Mouse (Mus musculus) intestine, postnatal 0 days (tissue): ENCODE results near the gene Plxnb3. TPM values are rescaled to one million over a fixed set of nuclear protein-coding genes. Genes with fewer than 3 reads are reported as not detected.

Experiments used
- ATAC-seq: fragments of 200-750 bp; cut with Nextera tagmentation; 2 replicates; pipeline ENCODE4 v1.8.0; 2017; ENCODE audit warnings: mild to moderate bottlenecking, moderate TSS enrichment, moderate library complexity
- H3K27ac ChIP-seq: fragments of 300-500 bp; sonication (generic); 2 replicates; pipeline ENCODE4 v1.5.1; 2014; ENCODE audit warnings: mild to moderate bottlenecking, low read depth, low read length, moderate library complexity
- H3K27me3 ChIP-seq: fragments of 300-500 bp; sonication (generic); replicated peaks from 2 replicates; pipeline ENCODE4 v1.6.1; 2014; ENCODE audit warnings: low read length, mixed read lengths; ENCODE audit not compliant: control insufficient read depth, insufficient read depth
- H3K36me3 ChIP-seq: fragments of 300-500 bp; sonication (generic); 2 replicates; pipeline ENCODE4 v1.6.1; 2014; ENCODE audit warnings: mild to moderate bottlenecking, moderate library complexity; ENCODE audit not compliant: control insufficient read depth, insufficient read depth
- H3K4me1 ChIP-seq: fragments of 300-500 bp; sonication (generic); replicated peaks from 2 replicates; pipeline ENCODE4 v1.6.1; 2014; ENCODE audit warnings: antibody characterized with exemption, low read length, mixed read lengths; ENCODE audit not compliant: control insufficient read depth, insufficient read depth
- H3K4me2 ChIP-seq: fragments of 300-500 bp; sonication (generic); replicated peaks from 2 replicates; pipeline ENCODE4 v1.6.1; 2014; ENCODE audit warnings: low read depth, mild to moderate bottlenecking, moderate library complexity
- H3K4me3 ChIP-seq: fragments of 300-500 bp; sonication (generic); 2 replicates; pipeline ENCODE4 v1.5.1; 2014; ENCODE audit warnings: low read depth, low read length
- H3K9ac ChIP-seq: fragments of 300-500 bp; sonication (generic); 2 replicates; pipeline ENCODE4 v1.6.1; 2014; ENCODE audit warnings: mild to moderate bottlenecking, low read depth, low read length
- H3K9me3 ChIP-seq: fragments of 300-500 bp; sonication (generic); 2 replicates; pipeline ENCODE4 v1.6.1; 2016; ENCODE audit warnings: mixed run types; ENCODE audit not compliant: control insufficient read depth
- CTCF ChIP-seq: sonication (generic); IDR thresholded peaks from 2 replicates; pipeline ENCODE4 v1.5.1; 2016; ENCODE audit warnings: low read depth, mild to moderate bottlenecking, control low read depth, antibody characterized with exemption, moderate library complexity
- WGBS: fragments of 180-500 bp; shearing (Covaris S2); extraction: QIAGEN DNeasy Blood & Tissue Kit; methylation state at CpG from one replicate; pipeline ENCODE4 v1.1.7; 2014; 5-methylcytosine and 5-hydroxymethylcytosine counted together
- polyA plus RNA-seq: library from polyadenylated mRNA; unstranded; fragments of >200 nt; fragmentation: Nextera tagmentation; extraction: Ambion mirVana; gene quantifications from 2 replicates; pipeline ENCODE4 v1.2.1, GENCODE M21; 2015

Gene Plxnb3
- 0.22 and 0.27 TPM in 2 replicates for polyA plus RNA-seq

- Histone ChIP-seq H3K9me3 (no peaks in the 10 kb centered on the region), H3K36me3 (no peaks in the 10 kb centered on the region), H3K4me2 (no peak within 1 kb of the TSS), H3K4me1 (no peaks in the 10 kb centered on the region), H3K9ac (no peak within 1 kb of the TSS), H3K4me3 (no peak within 1 kb of the TSS), H3K27me3 (no peaks in the 10 kb centered on the region), H3K27ac (no peak within 1 kb of the TSS)
- no peak for ATAC-seq
- no peak for TF ChIP-seq CTCF
- WGBS, result 78% methylated on average over 5 of the region's 5 CpGs
Observed at GRCm38 (mm10) chrX:73756334-73757140, at the start of gene Plxnb3. Plxnb3 (plus strand) TSS chrX:73757090.

GRCm38 (mm10) chrX:73715476-73716108, 41.3 kb upstream of the Plxnb3 start:
- WGBS, result 17% methylated on average over 21 of the region's 21 CpGs
- Histone ChIP-seq H3K4me3 (peak overlapping the region; percentile 52), H3K4me1 (peaks cover 5% of the 10 kb centered on the region; the same call in 1 of the 2 replicates), H3K9ac (peak overlapping the region; percentile 51), H3K27me3 (no peaks in the 10 kb centered on the region), H3K4me2 (peak overlapping the region; percentile 67), H3K36me3 (peaks cover 9% of the 10 kb centered on the region; the same call in 1 of the 2 replicates), H3K27ac (peak overlapping the region; percentile 73), H3K9me3 (no peaks in the 10 kb centered on the region)
- peak; percentile 5; the same call in 1 of the 2 replicates for ATAC-seq
- TF ChIP-seq CTCF, result peak; percentile 62

DNA sequence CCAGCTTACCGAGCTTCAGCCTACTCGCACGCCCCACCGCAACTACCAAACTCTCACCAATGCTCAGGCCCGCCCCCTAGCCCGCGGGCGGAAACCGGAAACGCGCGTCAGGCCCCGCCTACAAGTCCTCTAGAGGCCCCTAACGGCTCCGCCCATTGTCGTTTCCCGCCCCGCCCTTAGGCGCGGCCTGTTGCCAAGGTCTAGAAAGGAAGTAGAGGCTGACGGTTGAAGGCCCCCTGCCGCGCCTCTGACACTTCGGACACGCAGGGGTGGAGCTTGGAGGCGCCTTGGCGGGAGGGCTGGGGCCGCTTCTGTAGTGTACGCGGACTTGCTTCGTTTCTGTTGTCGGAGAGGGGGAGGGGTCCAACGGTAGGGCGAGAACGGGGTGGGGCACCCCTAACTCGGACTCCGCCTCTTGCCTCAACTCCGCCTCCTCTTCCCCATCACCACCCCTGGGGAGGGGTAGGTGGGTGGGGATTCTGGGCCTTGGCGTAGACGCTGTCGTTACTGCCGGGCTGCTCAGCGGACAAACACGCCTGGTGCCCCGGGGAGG, 40.7 kb upstream of the Plxnb3 start, which contains the start of the genes Bcap31 and Abcd1:
Bcap31 (minus strand) TSS at position 67 of the 553 bp plus-strand sequence.
Abcd1 (plus strand) TSS at position 489 of the 553 bp plus-strand sequence.
- Histone ChIP-seq H3K4me2 (peak within 1 kb of the TSS; percentile 69), H3K9ac (peak within 1 kb of the TSS; percentile 58), H3K4me3 (peak within 1 kb of the TSS; percentile 52), H3K36me3 (peaks cover 6% of the 10 kb centered on the region; the same call in 1 of the 2 replicates), H3K27me3 (no peaks in the 10 kb centered on the region), H3K27ac (peak within 1 kb of the TSS; percentile 73), H3K9me3 (no peaks in the 10 kb centered on the region), H3K4me1 (peaks cover 5% of the 10 kb centered on the region; the same call in 1 of the 2 replicates)
- WGBS, result 22% methylated on average over 45 of the region's 45 CpGs
- peak; percentile 95 for ATAC-seq
- TF ChIP-seq CTCF, result peak; percentile 18; the same call in 1 of the 2 replicates

DNA sequence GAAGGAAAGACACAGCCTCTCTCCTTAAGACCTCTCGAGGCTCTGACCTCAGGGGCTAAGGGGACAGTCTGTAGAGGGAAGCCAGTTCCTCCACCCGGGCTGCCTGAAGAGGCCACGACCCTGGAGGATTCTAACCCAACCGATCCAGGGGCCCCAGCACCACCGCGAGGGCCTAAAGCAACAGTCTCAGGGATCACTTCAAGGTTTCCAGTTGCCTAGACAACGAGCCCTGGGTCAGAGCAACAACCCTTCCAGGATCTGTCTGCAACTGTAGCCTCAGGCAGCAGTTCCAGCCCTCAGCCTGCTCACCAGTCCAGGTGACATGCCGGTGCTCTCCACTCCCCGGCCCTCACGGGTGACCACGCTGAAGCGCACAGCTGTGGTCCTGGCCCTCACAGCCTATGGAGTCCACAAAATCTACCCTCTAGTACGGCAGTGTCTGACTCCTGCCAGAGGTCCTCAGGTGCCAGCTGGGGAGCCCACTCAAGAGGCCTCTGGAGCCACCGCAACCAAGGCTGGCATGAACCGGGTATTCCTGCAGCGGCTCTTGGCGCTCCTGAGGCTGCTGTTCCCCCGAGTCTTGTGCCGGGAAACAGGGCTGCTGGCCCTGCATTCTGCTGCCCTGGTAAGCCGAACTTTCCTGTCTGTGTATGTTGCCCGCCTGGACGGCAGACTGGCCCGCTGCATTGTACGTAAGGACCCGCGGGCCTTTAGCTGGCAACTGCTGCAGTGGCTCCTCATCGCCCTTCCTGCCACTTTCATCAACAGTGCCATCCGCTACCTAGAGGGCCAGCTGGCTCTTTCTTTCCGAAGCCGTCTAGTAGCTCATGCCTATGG, 40.0 kb upstream of the Plxnb3 start:
- H3K4me2 ChIP-seq, result peak overlapping the region; percentile 69
- TF ChIP-seq CTCF, result no peak
- H3K27me3 ChIP-seq, result no peaks in the 10 kb centered on the region
- peaks cover 5% of the 10 kb centered on the region; the same call in 1 of the 2 replicates for H3K4me1 ChIP-seq
- WGBS, result 33% methylated on average over 30 of the region's 30 CpGs
- peak overlapping the region; percentile 58 for H3K9ac ChIP-seq
- no peak; the same call in 1 of the 2 replicates for ATAC-seq
- peak overlapping the region; percentile 73 for H3K27ac ChIP-seq
- H3K4me3 ChIP-seq, result peak overlapping the region; percentile 52
- H3K36me3 ChIP-seq, result no peaks in the 10 kb centered on the region; the same call in 1 of the 2 replicates
- no peaks in the 10 kb centered on the region for H3K9me3 ChIP-seq

DNA sequence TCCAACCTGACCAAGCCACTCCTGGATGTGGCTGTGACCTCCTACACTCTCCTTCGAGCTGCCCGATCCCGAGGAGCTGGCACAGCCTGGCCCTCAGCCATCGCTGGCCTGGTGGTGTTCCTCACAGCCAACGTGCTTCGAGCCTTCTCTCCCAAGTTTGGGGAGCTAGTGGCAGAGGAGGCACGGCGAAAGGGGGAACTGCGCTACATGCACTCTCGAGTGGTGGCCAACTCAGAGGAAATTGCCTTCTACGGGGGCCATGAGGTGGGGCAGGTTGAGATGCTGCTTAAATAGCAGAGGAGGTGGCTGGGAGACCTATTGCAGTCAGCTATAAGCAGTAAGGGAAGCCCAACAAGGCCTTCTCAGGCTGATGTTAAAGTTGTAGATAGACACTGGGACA, 39.2 kb upstream of the Plxnb3 start:
- H3K4me3 ChIP-seq, result peak overlapping the region; percentile 52
- TF ChIP-seq CTCF, result no peak
- H3K36me3 ChIP-seq, result no peaks in the 10 kb centered on the region
- H3K4me2 ChIP-seq, result peak overlapping the region; percentile 69
- peak overlapping the region; percentile 74 for H3K27ac ChIP-seq
- no peaks in the 10 kb centered on the region for H3K9me3 ChIP-seq
- ATAC-seq, result no peak
- H3K27me3 ChIP-seq, result no peaks in the 10 kb centered on the region
- 56% methylated on average over 11 of the region's 11 CpGs for WGBS
- peak overlapping the region; percentile 58; the same call in 1 of the 2 replicates for H3K9ac ChIP-seq
- peaks cover 5% of the 10 kb centered on the region; the same call in 1 of the 2 replicates for H3K4me1 ChIP-seq
